Mouse (Mus musculus) liver, postnatal 0 days (tissue): Measurements from ENCODE around the gene Hpcal1.

Experiments
- CTCF ChIP-seq: sonication (generic); IDR thresholded peaks from 2 replicates; pipeline ENCODE4 v1.5.1; 2016; ENCODE audit warnings: antibody characterized with exemption, low read depth
- EP300 ChIP-seq: IDR thresholded peaks from 2 replicates; pipeline ENCODE4 v1.6.1; 2016; ENCODE audit warnings: antibody characterized with exemption, low read depth, mild to moderate bottlenecking

DNA sequence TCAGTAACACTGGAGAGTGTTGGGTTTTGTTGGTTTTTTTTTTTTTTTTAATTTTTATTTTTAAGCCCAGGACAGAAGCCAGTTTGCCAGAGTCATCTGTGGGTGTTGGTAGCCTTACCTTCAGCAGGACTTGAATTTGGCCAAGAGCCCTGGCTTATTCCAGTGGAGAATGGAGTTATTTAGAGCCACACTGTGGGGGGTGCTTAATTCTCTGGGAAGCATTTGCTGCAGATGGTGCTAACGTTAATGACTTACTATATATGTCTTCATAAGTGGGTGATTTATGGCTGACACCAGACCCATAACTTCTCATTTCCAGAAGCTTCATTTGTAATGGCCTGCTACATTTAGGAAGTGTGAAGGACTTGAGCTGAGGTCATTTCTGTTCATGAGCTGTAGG lies 21.9 kb downstream of the Hpcal1 start:
- no peak for TF ChIP-seq EP300
- TF ChIP-seq CTCF = no peak
